Mouse (Mus musculus) neural tube, embryonic 11.5 days (tissue): ENCODE measurements at regions not wholly inside any gene's neighbourhood (a gene's known extent, or its start where the extent isn't known, plus 50 kb on each side); places are given as distances from the start of the nearest gene placed in this dataset.

Experiments
- ATAC-seq: fragments of 200-750 bp; cut with Nextera tagmentation; 2 replicates; pipeline ENCODE4 v1.8.0; 2017; ENCODE audit warnings: moderate number of reproducible peaks, mild to moderate bottlenecking, moderate TSS enrichment, moderate library complexity; ENCODE audit not compliant: insufficient read depth, low FRiP score, low TSS enrichment
- DNase-seq: peaks from one replicate; pipeline ENCODE4 v3.0.0-alpha.2; 2015; ENCODE audit warnings: low spot score
- H3K27ac ChIP-seq: fragments of 300-500 bp; sonication (generic); 2 replicates; pipeline ENCODE4 v1.5.1; 2014; ENCODE audit warnings: low read depth, mild to moderate bottlenecking, low read length
- H3K27me3 ChIP-seq: fragments of 300-500 bp; sonication (generic); 2 replicates; pipeline ENCODE4 v1.6.1; 2014; ENCODE audit warnings: mild to moderate bottlenecking, low read length, mixed read lengths; ENCODE audit not compliant: control insufficient read depth, insufficient read depth
- H3K36me3 ChIP-seq: fragments of 300-500 bp; sonication (generic); 2 replicates; pipeline ENCODE4 v1.6.1; 2014; ENCODE audit warnings: mild to moderate bottlenecking, low read length, moderate library complexity, mixed read lengths; ENCODE audit not compliant: control insufficient read depth, insufficient read depth
- H3K4me1 ChIP-seq: fragments of 300-500 bp; sonication (generic); 2 replicates; pipeline ENCODE4 v1.6.1; 2014; ENCODE audit warnings: low read length, mixed read lengths; ENCODE audit not compliant: control insufficient read depth, insufficient read depth
- H3K4me2 ChIP-seq: fragments of 300-500 bp; sonication (generic); 2 replicates; pipeline ENCODE4 v1.6.1; 2014; ENCODE audit warnings: low read depth, mild to moderate bottlenecking, moderate library complexity
- H3K4me3 ChIP-seq: fragments of 300-500 bp; sonication (generic); 2 replicates; pipeline ENCODE4 v1.5.1; 2014; ENCODE audit warnings: low read depth, low read length
- H3K9ac ChIP-seq: fragments of 300-500 bp; sonication (generic); 2 replicates; pipeline ENCODE4 v1.6.1; 2014; ENCODE audit warnings: mild to moderate bottlenecking, low read length
- H3K9me3 ChIP-seq: fragments of 300-500 bp; sonication (generic); 2 replicates; pipeline ENCODE4 v1.6.1; 2016; ENCODE audit warnings: low read length; ENCODE audit not compliant: control insufficient read depth
- WGBS: fragments of 180-500 bp; shearing (Covaris S2); extraction: QIAGEN DNeasy Blood & Tissue Kit; methylation state at CpG from one replicate; pipeline ENCODE4 v1.1.7; 2014; 5-methylcytosine and 5-hydroxymethylcytosine counted together

GRCm38 (mm10) chr12:118784643-118785042, 61.5 kb upstream of the Sp8 start:
- Histone ChIP-seq H3K27me3 (no peaks in the 10 kb centered on the region), H3K4me2 (no peak overlapping the region), H3K4me3 (no peak overlapping the region), H3K9me3 (no peaks in the 10 kb centered on the region), H3K27ac (no peak overlapping the region), H3K9ac (no peak overlapping the region), H3K4me1 (no peaks in the 10 kb centered on the region), H3K36me3 (no peaks in the 10 kb centered on the region)
- no peak for ATAC-seq
- no peak for DNase-seq
- WGBS = 67% methylated on average over 1 of the region's 1 CpGs

- 89% methylated on average over 3 of the region's 3 CpGs for WGBS
Measured at GRCm38 (mm10) chr12:118781978-118782377, 64.2 kb upstream of the Sp8 start.

GRCm38 (mm10) chr12:118775463-118776064, 70.6 kb upstream of the Sp8 start:
- no peaks in the 10 kb centered on the region for H3K9me3 ChIP-seq
- no peaks in the 10 kb centered on the region for H3K4me1 ChIP-seq
- no peak for ATAC-seq
- no peak overlapping the region for H3K9ac ChIP-seq
- no peak for DNase-seq
- WGBS = 89% methylated on average over 1 of the region's 1 CpGs
- H3K27me3 ChIP-seq = no peaks in the 10 kb centered on the region
- no peaks in the 10 kb centered on the region for H3K36me3 ChIP-seq
- H3K4me3 ChIP-seq = no peak overlapping the region
- no peak overlapping the region for H3K27ac ChIP-seq
- H3K4me2 ChIP-seq = no peak overlapping the region

More at GRCm38 (mm10) chr12:118781978-118782377, 64.2 kb upstream of the Sp8 start:
- Histone ChIP-seq H3K9ac (no peak overlapping the region), H3K27ac (no peak overlapping the region), H3K4me3 (no peak overlapping the region), H3K27me3 (no peaks in the 10 kb centered on the region), H3K9me3 (no peaks in the 10 kb centered on the region), H3K4me1 (no peaks in the 10 kb centered on the region), H3K4me2 (no peak overlapping the region), H3K36me3 (no peaks in the 10 kb centered on the region)
- ATAC-seq = no peak
- no peak for DNase-seq

GRCm38 (mm10) chr12:118772790-118773189, 73.3 kb upstream of the Sp8 start:
- no peak overlapping the region for H3K9ac ChIP-seq
- WGBS = 89% methylated on average over 2 of the region's 2 CpGs

GRCm38 (mm10) chr12:118766472-118766871, 79.7 kb upstream of the Sp8 start:
- H3K9ac ChIP-seq = no peak overlapping the region
- no peak overlapping the region for H3K4me3 ChIP-seq
- H3K4me2 ChIP-seq = no peak overlapping the region
- no peak overlapping the region for H3K27ac ChIP-seq
- 77% methylated on average over 1 of the region's 1 CpGs for WGBS
- H3K9me3 ChIP-seq = no peaks in the 10 kb centered on the region
- H3K27me3 ChIP-seq = no peaks in the 10 kb centered on the region
- DNase-seq (no peak), ATAC-seq (no peak)
- no peaks in the 10 kb centered on the region for H3K36me3 ChIP-seq
- no peaks in the 10 kb centered on the region for H3K4me1 ChIP-seq

More at GRCm38 (mm10) chr12:118772790-118773189, 73.3 kb upstream of the Sp8 start:
- H3K4me2 ChIP-seq = no peak overlapping the region
- H3K4me1 ChIP-seq = no peaks in the 10 kb centered on the region
- H3K27me3 ChIP-seq = no peaks in the 10 kb centered on the region
- H3K4me3 ChIP-seq = no peak overlapping the region
- H3K27ac ChIP-seq = no peak overlapping the region
- H3K36me3 ChIP-seq = no peaks in the 10 kb centered on the region
- ATAC-seq = no peak
- no peak for DNase-seq
- no peaks in the 10 kb centered on the region for H3K9me3 ChIP-seq

- no peaks in the 10 kb centered on the region for H3K36me3 ChIP-seq
- 79% methylated on average over 2 of the region's 2 CpGs for WGBS
- ATAC-seq = no peak
- no peaks in the 10 kb centered on the region for H3K4me1 ChIP-seq
- no peak overlapping the region for H3K27ac ChIP-seq
- H3K4me3 ChIP-seq = no peak overlapping the region
- H3K9me3 ChIP-seq = no peaks in the 10 kb centered on the region
- no peaks in the 10 kb centered on the region for H3K27me3 ChIP-seq
- H3K9ac ChIP-seq = no peak overlapping the region
- H3K4me2 ChIP-seq = no peak overlapping the region
- no peak for DNase-seq
Measured at GRCm38 (mm10) chr12:118754076-118754475, 92.1 kb upstream of the Sp8 start.

- no peaks in the 10 kb centered on the region for H3K36me3 ChIP-seq
- no peaks in the 10 kb centered on the region for H3K9me3 ChIP-seq
- no peak overlapping the region for H3K4me3 ChIP-seq
- no peak overlapping the region for H3K27ac ChIP-seq
- no peak overlapping the region for H3K9ac ChIP-seq
- no peaks in the 10 kb centered on the region for H3K4me1 ChIP-seq
- no peak overlapping the region for H3K4me2 ChIP-seq
- H3K27me3 ChIP-seq = no peaks in the 10 kb centered on the region
- 72% methylated on average over 4 of the region's 4 CpGs for WGBS
- no peak for ATAC-seq
- no peak for DNase-seq
Measured at GRCm38 (mm10) chr12:118739103-118739502, 107.0 kb upstream of the Sp8 start.

- Histone ChIP-seq H3K27me3 (no peaks in the 10 kb centered on the region), H3K4me1 (no peaks in the 10 kb centered on the region), H3K9me3 (no peaks in the 10 kb centered on the region), H3K4me2 (no peak overlapping the region), H3K27ac (no peak overlapping the region), H3K36me3 (no peaks in the 10 kb centered on the region), H3K4me3 (no peak overlapping the region), H3K9ac (no peak overlapping the region)
- ATAC-seq (no peak), DNase-seq (no peak)
- 70% methylated on average over 4 of the region's 4 CpGs for WGBS
Measured at GRCm38 (mm10) chr12:118725891-118726290, 120.2 kb upstream of the Sp8 start.

GRCm38 (mm10) chr12:118719878-118720573, 126.1 kb upstream of the Sp8 start:
- no peak overlapping the region for H3K4me3 ChIP-seq
- WGBS = 42% methylated on average over 4 of the region's 4 CpGs
- no peaks in the 10 kb centered on the region for H3K36me3 ChIP-seq
- ATAC-seq (no peak), DNase-seq (no peak)
- H3K27me3 ChIP-seq = no peaks in the 10 kb centered on the region
- H3K4me2 ChIP-seq = no peak overlapping the region
- no peaks in the 10 kb centered on the region for H3K4me1 ChIP-seq
- H3K9me3 ChIP-seq = no peaks in the 10 kb centered on the region
- no peak overlapping the region for H3K9ac ChIP-seq
- H3K27ac ChIP-seq = no peak overlapping the region
